Mouse (Mus musculus): ENCODE results near the gene Srek1. TPM values are rescaled to one million over a fixed set of nuclear protein-coding genes. Genes with fewer than 3 reads are reported as not detected.

The Srek1 gene
- 10 to 100 TPM; 52.9 to 56.0 TPM for total RNA-seq (2021)
- long read RNA-seq, experiment 1, transcript Srek1-201 (12 exons, 3,934 nt): major isoform, 11 of 14 reads
- long read RNA-seq, experiment 1, partial matches to known transcripts: 2 of 14 reads
- long read RNA-seq, experiment 1, other reads (novel, unspliced or antisense): 1 of 14 reads
- long read RNA-seq, experiment 2, transcript Srek1-201 (12 exons, 3,934 nt): major isoform, 14 of 29 reads
- long read RNA-seq, experiment 2, partial matches to known transcripts: 7 of 29 reads
- long read RNA-seq, experiment 2, other reads (novel, unspliced or antisense): 8 of 29 reads

DNA sequence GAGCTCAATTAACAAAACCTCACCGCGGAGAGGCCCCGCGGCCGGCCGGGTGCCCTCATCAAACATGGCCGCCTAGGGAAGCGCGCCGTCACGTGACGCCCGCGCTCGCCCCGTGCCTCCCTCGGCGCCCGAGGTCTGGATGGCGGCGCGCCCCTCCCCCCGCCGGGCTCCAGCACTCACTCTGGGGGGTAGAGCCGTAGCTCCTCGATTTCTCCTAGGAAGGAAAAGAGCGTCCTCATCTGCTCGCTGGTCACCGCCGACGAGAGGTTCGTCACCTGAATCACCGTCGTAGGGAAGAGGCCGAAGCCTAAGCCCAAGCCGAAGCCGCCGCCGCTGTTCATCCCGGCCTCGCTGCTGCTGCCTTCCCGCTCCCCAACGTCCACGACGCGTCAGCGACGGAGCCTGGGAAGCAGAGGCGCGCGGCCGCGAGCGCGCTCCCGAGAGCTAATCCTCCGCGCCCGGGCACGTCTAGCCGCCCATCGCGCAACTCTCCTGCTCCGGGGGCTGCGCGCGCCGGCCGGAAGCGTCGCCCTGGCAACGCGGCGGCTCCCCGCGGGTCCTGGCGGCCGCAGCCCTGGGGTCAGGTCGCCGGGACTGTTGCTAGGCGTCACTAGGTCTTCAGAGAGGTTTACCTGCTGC lies at the start of gene Srek1:
Srek1 (minus strand) TSS at position 490 of the 639 bp plus-strand sequence.
- DNase-seq (ENCODE audit: low spot score in 2 of 2): peak; percentile 91 to 93

DNA sequence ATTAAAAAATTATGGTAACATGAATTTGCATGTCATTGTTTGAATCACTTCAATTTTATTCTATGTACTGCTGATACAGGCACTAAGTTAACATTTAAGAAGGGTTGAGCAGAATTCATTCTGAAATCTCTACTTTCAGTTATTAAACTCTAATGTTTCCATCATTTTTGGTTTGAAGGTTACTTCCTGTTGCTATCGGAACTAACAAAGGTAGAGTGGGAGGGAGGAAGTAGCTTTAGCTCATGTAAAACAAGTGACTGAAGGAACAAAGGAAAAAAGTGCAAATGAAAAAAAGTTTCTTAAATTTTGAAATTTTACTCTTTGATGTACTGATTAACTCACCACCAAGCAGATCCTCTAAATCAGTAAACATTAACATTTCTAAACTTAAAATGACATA lies 47.9 kb upstream of the Srek1 start:
- no peak for DNase-seq (ENCODE audit: low spot score in 2 of 2)

DNA sequence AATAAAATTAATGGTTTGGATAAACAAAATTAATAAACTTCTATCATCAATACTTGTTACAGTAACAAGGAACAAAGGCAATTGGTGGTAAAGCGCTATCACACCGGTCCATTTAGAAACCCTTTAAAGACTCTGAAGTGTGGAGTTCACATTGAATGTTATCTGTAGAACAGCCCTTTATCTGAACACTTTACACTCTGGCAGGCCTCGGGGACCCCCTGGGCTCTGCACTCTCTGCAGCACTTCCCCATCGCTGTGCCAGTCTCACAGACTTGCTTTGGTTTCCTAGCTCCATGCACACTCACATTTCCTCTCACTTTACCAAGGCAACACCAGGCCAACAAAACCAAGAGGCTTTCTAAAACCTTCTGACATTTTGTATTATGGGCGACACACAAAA lies 45.0 kb upstream of the Srek1 start:
- DNase-seq (ENCODE audit: low spot score in 2 of 2): no peak

DNA sequence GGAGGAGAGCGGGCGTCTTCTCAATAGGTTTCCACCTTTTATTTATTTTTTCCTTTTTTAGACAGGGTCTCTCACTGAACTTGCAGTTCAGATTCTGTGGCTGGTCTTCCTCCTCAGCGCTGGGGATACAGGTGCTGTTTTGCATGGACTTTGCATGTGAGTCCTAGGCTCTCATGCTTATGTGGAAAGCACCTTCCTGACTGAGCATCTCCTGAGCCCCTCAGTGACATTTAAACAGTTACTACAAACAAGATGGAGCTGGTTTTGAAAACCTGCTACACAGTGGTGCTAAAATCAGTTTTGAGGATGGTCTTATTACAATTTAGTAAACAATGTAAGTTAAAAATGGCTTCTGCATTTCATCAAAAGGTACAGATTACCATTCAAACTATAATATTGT lies 43.5 kb upstream of the Srek1 start:
- DNase-seq (ENCODE audit: low spot score in 2 of 2): no peak

DNA sequence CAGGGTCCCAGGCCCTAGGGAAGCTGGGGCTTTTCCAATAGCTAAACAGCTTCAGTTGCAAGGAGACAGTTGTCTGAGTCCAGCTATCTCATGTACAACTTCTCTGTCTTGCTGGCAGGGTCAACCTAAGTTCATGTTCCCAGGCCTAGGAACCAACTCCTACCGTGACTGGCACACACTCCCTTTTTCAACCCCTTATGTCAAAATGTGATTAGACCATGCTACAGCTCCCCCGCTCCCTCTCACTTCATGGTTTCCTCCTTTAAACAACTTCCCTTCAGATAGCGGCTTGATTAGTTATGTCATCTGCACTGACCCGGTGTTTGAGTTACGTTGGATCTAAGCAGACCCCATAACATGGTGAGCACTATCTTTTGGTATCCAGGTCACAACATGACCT lies 33.1 kb upstream of the Srek1 start:
- no peak for DNase-seq (ENCODE audit: low spot score in 2 of 2)

DNA sequence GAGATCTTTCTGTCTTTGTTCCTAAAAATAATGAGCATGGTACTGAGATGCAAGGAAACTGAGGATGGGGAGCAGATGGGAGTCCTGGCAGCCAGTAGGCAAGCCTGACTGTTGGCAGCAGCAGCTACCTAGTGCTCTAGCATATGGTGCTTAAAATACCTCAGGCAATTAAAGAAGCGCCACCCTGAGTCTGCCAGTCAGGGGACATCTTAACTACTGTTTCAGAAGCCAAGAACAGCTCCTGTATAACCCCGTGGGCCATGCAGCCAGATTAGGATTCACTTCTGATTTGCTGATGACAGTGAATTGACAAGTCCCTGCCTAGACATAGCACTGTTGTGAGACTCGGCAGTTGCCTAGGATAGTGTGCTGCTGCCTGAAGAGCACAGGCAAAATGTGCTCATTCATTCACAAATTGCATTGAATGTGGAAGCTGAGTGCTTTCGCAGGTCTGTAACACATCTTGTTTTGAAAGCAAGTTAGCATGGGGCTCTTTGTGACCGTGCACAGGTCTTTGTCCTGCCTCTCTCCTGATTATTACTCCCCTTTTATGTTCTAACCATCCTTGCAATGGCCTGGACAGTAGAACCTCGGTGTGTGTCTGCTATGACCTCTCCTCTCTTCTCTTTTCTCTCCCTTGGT lies 31.9 kb upstream of the Srek1 start:
- DNase-seq (ENCODE audit: low spot score in 2 of 2): no peak

DNA sequence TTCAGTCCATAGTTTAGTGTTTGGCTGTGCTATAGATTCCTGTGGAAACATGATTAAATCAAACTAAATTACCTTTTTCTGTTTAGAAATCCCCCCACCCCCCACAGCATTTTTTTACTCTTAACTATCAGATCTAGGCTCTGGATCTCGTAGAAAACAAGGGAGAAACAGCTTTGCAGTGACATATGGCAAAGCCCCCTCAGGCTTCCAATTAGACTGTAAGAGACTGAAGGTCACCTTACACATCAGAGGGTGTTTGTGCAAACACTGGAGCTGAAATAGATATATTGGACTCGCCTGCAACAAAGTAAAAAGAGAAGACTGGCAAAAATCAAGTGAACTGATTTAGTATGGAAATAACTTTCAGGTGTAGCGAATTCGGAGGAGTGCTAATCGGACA lies 29.3 kb upstream of the Srek1 start:
- no peak for DNase-seq (ENCODE audit: low spot score in 2 of 2)

DNA sequence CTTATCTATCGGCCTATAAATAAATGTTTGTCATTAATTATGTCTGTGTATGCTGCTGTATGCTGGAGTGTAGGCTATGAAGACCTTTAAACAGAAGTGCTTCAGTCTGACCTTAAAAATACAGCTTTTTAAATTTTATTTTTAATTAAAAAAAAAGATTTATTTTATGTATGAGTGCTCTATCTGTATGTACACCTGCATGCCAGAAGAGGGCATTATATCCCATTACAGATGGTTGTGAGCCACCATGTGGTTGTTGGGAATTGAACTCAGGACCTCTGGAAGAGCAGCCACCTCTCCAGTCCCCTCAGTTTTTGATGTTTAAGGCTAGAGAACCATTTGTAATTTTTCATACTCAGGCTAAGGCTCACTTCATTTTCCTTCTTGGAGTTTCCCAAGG lies 26.6 kb upstream of the Srek1 start:
- no peak for DNase-seq (ENCODE audit: low spot score in 2 of 2)

DNA sequence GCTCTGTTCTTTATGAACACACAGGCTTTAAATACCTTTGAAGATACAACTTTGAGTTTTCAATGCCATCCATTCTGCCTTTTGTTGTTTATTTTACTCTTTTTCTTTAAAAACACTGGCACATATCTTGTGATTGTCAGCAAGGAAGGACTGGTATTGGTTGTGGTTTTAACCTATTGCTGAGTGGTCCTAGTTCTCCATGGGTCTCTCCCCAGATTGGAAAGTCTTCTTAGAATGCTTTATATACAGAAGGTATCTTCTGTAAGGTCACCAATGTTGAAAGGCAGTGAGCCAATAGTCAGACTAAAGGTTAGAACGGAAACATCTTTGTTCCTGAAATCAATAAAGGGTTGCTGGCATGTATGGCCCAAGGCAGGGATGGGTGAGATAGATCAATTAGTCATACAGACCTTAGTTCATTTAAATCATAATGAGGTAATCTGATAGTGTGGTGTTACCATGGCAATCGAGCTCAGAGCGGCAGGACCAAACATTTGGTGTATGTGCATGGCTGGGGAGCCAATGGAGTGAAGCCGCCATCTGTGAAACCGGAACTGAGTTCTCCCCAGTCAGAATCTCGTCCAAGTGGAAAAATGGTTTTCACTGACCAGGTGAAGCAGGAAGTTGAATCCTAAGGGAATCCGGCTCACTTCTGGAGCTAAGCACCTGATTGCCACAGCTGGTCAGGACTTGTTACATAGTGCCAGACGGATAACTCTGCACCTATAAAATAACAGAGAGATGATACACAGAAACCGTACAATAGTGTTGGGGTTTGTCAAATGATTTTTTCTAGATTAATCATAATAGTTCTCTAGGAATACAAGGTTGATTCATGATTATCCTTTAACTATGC lies 20.5 kb upstream of the Srek1 start:
- DNase-seq (ENCODE audit: low spot score in 2 of 2): no peak

DNA sequence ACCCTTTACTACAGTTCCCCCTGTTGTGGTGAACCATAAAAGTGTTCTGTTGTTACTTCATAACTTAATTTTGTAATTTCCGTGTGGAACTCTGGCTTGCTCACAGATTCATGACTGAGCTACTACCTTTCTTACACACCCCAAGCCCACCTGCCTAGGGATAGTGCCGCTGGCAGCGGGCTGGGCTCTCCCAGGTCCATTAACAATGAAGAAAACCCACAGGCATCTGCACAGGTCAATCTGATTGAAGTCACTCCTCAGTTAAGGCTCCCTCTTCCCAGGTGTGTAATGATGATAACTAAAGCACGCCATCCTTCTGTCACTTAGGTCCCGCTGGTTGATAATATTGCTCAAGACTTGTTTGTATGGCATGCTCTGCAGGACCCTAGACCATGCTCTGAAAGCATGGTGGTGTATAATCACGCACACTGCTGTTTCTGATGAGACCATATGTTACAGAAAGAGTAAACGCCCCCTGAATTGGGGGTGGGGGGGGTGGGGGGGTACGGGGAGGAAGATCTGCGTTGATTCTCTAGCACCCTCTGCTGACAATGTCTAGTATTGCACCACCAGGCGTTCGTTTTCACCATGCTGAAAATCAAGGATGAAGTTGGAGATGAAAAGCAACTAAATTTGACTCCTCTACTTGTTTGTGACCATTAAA lies 5.6 kb upstream of the Srek1 start:
- DNase-seq (ENCODE audit: low spot score in 2 of 2): peak; percentile 26 to 34

DNA sequence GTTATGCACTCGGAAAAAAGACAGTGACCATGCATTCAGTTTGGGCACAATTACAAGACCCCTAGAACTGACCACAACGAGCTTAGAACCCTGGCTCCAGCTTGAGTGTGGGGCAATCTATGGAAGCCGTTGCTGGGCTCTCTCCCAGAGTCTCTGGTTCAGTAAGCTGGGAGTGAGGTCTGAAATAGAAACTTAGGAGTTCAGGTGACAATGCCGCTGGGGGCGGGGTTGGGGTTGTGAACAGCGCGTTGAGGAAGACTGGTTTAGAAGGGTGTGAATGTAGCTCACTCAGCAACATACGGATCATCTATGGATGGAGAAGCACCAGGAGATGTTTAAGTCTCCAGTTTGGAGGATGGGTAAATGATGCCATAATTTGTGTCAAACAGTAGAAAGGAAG lies 2.7 kb upstream of the Srek1 start:
- no peak for DNase-seq (ENCODE audit: low spot score in 2 of 2)

DNA sequence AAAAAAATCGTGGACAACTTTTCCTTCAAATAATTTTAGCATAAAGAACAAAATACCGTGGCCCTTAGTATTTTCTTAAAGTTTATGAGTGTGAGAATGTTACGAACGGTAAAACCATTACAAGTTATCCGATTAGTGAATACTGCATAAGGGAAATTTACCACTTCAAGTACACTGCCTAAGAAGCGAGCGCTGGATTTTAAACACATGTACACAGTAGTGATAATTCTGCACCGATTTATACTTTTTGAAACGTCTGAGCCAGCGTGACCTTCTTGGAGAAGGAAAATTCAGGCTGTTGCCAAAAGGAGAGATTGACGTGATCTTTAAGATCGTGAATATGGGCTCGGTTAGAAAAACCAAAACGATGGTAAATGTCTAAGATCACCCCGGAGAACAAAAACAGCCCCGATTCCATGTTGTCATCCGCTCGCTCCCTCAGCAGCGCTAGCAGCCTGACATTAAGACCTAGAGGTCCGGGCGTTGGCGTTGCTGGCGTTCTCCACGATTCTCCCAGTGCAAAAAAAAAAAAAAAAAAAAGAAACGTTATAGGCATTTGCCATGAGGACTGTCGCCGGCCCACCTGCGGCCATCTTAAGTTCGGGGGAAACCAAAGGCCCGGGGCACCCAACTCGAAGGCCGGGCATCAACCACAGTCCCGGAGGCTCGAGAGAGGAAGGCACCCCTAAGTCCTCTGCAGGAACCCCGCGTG lies 845 bp downstream of the Srek1 start:
- no peak for DNase-seq (ENCODE audit: low spot score in 2 of 2)

DNA sequence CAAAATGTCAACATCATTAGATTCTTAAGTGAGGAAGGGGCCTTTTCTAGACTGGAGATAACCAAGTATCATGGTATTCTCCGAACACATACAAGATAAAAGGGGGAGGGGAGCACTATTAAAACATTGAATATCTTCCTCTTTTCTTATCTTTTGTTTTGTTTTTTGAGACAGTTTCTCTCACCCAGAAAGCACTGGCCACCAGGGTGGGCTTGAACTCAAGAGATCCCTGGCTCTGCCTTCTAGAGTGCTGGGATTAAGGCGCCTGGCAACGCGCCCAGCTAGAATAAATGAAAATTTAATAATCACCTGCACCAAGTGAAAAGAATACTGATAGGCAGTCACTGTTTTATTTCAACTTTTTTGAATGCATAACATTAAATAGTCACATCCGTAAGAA lies 1.5 kb downstream of the Srek1 start:
- no peak for DNase-seq (ENCODE audit: low spot score in 2 of 2)

DNA sequence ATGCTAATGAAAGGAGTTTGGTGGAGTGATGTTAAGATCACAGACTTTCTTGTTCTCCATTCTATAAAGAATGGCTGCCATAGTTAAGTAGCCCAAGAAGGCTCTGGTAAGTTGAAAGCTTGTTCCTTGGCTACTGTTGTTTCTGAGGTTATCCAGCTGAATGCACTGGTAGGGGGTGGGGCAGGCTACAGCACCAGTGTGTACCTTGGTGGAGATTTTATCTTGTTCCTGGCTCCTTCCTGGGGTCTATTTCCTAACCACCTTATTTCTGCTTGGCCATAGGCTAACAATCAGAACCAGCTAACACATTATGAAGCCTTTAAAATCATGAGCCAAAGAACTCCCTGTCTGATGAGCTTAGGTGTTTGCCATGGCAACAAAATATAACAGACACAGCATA lies 3.6 kb downstream of the Srek1 start:
- no peak for DNase-seq (ENCODE audit: low spot score in 2 of 2)

DNA sequence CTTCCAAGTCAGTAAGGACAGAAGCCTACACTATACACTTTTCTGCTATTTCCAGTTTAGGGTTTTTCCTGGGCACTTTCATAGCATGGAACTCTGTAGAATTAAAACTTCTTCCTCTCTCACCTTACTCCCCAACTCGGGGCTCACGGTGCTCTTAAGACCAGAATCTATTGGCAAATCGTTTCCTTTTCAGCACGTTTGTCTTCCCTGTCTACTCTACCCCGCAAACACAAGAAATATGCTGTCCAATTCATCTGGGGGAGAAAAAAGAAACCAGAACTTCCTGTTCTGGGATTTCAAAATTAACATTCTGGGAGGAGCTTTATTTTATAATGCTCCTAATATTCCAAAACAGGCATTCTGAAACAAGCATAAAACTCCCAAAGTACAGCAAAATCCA lies 6.5 kb downstream of the Srek1 start:
- no peak for DNase-seq (ENCODE audit: low spot score in 2 of 2)

DNA sequence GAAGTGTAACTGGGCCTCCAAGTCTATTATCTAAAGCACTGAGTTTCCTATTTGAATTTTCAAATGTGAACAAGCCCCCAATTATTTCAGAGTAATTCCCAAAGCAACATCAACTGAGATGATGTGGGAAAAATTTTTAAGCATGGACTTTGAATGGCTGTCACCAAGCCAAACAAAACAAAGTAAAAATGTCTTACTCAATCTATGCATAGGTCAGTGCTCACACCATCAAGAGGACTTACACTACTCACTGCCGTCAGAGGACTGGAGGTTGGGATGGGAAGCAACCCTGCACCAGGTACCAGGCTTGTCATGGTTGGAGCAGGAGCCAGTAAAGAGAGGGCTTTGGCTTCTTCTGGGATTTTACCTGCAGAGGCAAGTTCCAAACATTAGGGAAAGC lies 10.8 kb downstream of the Srek1 start:
- DNase-seq (ENCODE audit: low spot score in 2 of 2): no peak

DNA sequence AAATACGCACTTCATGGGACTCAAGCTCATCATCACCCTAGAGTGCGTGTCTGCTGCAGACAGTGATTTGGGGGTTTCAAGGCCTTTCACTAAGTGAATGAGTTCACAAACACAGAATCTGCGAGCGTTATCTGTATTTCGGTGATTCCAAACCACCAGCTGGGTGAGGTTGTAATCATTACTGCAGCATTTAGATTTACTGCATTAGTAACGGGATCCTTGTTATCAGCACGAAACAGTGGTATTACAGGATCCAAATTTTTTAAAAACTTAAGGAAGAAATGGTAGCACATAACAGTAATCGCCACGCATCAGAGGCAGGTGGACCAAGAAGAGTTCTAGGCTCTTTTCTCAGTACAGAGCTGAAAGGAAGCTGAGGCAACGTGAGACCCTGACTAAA lies 12.4 kb downstream of the Srek1 start:
- no peak for DNase-seq (ENCODE audit: low spot score in 2 of 2)

DNA sequence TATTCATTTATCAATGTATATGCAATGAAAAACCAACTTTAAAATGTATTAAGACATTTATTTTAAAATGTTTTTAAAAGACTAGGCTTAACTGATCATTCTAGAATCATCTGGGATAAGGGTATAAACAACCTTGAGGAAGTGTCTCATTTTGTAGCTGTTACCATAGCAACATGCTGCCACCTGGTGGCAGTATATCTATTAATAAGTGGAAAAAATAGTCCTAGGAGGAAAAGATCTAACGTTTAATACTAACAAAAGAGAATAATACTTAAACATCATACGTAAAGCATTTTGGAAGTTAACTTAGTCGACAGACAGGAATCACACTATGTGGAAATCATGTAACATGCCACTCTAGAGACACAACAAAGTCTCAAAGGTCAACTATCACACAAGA lies 23.0 kb downstream of the Srek1 start:
- DNase-seq (ENCODE audit: low spot score in 2 of 2): no peak

DNA sequence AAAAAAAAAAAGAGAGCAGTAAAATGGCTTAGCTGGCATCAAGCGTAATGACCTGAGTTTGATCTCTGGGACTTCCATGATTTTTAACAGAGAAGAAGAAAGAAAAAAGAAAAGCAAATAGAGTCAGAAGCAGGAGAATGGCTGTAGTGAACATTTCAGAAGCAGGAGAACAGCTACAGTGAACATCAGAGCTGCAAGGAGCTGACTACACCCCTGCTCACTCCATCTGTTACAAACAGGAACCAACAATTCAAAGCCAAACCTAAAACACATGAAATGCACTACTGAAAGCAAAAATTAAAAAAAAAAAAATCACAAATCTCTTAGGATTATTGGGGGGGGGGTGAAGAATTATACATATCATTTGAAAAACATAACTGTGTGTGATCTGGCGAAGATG lies 28.7 kb downstream of the Srek1 start:
- DNase-seq (ENCODE audit: low spot score in 2 of 2): no peak

DNA sequence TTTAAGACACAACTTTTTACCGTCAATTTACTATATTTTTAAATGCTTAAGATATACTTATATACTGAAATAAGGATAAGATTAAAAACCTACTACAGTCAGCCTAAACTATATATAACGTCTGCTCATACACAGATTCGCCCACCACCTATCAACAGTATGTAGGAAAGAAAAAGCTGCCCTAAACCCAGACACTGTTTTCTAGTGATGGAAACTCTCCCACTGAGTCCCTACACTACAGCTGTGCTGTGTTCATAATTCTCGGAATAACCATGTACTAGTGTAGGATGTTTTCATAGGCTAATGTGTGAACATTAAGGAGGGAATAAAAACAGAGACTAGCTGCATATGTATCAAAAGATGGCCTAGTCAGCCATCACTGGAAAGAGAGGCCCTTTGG lies 29.2 kb downstream of the Srek1 start:
- no peak for DNase-seq (ENCODE audit: low spot score in 2 of 2)
